Mouse (Mus musculus): ENCODE data around the gene Rsbn1l.
"Not testable (repeated sequence)": the region's sequence is repeated elsewhere in the genome, so short reads cannot be mapped to it uniquely, and the experiment has no call there.

Rsbn1l gene

DNA sequence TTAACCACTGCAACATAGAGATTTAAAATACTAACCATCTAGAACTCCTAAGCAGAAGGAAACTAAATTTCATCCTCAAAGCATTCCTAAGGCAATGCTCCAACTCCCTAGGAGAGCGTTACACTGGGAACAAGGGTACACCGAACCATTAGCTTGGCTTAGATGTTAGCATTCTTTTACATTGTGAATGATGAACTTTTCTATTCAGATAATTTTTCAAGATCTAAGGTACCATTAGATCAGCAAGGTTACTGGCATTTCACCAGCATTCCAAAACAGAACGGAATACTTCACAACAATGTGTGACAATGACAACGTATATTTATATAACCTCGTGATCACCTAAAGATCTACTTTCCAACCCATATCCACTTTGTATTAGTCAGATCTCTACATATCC lies 6.1 kb downstream of the Rsbn1l start:
- DNase-seq, result no peak

DNA sequence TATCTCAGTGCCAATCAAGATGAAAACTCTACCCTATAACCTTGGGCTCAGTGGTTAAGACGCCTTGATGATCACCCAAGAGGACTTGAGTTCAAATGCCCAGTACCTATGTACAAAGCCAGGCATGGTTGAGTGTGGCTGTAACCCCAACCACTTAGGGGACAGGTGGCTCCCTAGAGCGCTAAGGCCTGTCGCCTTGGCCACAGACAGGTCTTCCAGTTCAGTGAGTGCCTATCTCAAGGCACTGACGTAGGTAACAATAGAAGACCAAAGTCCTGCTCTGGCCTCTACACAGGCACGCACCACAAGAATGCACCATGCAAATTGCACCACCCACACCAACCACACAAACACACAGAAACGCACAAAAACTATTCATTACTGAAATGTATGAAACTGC lies 9.3 kb downstream of the Rsbn1l start:
- no peak for DNase-seq

GRCm38 (mm10) chr5:20944961-20945748 lies 11.0 kb downstream of the Rsbn1l start:
- peak; percentile 16 for DNase-seq

- not testable (repeated sequence) for DNase-seq
Observed at GRCm38 (mm10) chr5:20943791-20944190, 12.4 kb downstream of the Rsbn1l start.

DNA sequence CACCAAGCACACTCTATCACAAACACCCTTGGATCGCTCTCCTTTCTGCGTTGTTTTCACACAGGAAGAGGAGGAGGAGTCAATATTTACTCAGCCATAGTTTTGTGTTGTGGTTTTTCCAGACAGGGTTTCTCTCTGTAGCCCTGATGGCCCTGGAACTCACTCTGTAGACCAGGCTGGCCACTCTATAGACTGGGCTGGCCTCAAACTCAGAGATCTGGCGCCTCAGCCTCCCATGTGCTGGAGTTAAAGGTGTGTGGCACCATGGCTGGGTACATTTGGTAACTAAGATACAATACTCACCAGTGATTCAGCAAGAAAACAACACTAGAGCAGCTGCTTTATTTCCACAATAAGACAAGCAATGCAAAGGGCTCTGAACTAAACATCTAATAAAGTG lies 13.7 kb downstream of the Rsbn1l start:
- no peak for DNase-seq

DNA sequence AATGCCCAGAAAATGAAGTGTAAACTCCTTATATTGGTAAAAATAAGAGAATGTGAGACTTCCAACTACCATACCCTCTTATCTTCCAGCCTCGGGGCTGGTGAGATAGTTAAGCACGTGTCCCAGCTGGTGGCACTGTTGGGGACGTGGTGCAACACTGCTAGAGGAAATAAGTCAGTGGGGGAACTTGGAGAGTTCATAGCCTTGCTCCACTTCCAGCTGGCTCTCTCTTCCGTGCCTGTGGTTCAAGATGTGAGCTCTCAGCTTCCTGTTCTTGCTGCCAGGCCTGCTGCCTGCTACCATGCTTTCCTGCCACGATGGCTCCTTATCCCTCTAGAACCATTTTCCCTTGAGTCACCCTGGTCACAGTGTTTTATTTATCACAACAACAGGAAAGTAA lies 15.0 kb downstream of the Rsbn1l start:
- peak; percentile 22 for DNase-seq

DNA sequence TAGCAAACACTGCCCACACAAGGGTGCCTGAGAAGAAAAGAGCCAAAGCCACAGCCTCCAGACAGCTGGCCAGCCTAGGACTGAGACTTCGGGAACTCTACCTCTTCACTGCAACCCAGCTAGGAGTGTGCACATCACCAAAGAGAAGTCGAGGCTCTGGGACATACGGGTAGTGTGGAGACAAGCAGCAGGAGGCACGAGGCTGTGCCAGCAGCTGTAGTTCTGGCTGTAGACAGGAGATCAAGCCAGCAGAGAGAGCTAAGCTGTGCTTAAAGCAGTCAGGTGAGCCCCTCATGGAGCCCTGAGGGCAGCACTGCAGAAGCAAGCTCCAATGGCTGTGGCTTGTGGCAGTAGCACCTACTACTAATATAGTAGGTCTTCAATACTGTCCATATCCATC lies 15.5 kb downstream of the Rsbn1l start:
- no peak for DNase-seq

- DNase-seq, result no peak
Observed at GRCm38 (mm10) chr5:20940040-20940571, 16.1 kb downstream of the Rsbn1l start.

- no peak for DNase-seq
Observed at GRCm38 (mm10) chr5:20938523-20938922, 17.7 kb downstream of the Rsbn1l start.

DNA sequence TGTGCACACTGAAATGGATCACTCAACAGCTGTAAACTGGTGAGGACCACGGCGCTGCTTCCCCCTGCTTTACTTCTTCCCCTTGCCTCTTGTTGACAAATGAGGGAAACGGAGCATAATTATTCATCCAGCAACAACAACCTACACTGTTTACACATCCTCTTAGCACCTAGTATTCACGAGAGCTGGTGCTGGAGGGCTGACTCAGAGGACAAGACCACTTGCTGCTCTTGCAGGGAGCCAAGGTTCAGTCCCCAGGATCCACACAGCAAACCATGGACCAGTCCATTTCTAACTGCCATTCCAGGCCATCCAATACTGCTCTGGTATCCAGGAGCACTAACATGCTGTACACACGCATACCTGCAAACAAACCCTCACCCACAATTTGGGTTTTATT lies 20.3 kb downstream of the Rsbn1l start:
- no peak for DNase-seq

- no peak for DNase-seq
Observed at GRCm38 (mm10) chr5:20932585-20932984, 23.6 kb downstream of the Rsbn1l start.

DNA sequence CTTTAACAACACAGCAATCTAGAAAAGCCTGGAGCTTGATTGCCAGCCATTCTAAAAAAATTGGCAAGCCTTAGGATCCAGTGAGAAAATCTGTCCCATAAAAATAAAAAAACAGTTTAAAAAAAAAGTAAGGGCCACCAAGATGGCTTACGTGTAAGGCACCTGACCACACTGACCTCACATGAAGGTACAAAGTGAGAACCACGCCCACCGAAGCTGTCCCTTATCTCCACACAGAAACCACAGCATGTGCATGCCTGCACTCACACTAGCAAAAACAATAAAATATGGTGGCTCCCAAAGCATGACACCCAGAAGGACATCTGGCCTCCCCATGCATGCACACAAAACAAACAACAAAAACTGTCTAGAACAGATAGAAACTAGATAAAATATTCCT lies 24.9 kb downstream of the Rsbn1l start:
- no peak for DNase-seq

DNA sequence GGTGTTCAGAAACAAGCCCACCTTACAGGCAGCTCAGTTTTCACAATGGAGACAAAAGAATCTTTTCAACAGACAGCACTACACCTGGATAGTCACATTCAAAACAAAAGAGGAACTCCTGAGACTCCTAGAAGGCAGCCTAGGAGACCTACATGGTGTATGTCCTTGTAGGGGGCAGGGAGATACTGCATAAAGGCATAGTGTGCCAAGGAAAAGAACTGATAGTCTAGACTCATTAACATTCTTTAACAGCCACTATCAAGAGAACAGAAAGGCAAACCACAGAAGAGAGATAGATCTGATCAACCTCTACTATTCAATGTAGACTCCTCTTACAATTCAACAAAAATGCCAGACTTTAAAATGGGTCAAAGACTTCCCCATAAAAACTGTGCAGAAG lies 25.8 kb downstream of the Rsbn1l start:
- no peak for DNase-seq

- DNase-seq, result no peak
Observed at GRCm38 (mm10) chr5:20929669-20930151, 26.5 kb downstream of the Rsbn1l start.

DNA sequence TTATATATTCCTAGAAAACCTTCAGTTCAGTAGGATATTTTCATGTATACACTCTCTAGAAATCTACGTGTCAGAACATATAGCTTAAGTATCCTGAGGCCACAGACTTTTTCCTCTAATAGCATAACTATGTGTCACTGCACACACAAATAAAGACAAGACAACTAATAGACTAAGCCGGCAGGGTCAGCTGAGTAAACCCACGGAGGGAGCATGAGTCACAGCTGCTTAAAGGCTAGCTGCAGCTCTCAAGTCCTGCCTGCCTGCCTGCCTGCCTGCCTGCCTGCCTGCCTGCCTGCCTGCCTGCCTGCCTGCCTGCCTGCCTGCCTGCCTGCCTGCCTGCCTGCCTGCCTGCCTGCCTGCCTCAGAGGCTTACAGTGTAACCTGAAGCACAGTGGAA lies 30.7 kb downstream of the Rsbn1l start:
- DNase-seq, result no peak

- no peak for DNase-seq
Observed at GRCm38 (mm10) chr5:20924608-20925007, 31.6 kb downstream of the Rsbn1l start.

- no peak for DNase-seq
Observed at GRCm38 (mm10) chr5:20919566-20919965, 36.6 kb downstream of the Rsbn1l start.

DNA sequence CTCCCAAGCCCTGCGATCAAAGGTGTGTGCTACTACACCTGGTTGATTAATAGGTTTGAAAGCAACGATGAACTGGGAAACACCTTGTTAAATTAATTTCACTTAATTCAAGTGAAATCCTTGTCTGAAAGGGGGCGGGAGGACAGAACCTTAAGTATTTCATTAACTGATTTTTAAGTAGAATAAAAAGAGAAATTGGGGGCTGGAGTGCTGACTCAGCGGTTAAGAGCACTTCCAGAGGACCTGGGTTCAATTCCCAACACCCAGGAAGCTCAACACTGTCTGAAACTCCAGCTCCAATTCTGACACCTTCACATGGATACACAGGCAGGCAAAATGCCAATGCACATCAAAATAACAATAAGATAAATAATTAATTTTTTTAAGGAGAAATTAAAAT lies 37.2 kb downstream of the Rsbn1l start:
- DNase-seq, result no peak

DNA sequence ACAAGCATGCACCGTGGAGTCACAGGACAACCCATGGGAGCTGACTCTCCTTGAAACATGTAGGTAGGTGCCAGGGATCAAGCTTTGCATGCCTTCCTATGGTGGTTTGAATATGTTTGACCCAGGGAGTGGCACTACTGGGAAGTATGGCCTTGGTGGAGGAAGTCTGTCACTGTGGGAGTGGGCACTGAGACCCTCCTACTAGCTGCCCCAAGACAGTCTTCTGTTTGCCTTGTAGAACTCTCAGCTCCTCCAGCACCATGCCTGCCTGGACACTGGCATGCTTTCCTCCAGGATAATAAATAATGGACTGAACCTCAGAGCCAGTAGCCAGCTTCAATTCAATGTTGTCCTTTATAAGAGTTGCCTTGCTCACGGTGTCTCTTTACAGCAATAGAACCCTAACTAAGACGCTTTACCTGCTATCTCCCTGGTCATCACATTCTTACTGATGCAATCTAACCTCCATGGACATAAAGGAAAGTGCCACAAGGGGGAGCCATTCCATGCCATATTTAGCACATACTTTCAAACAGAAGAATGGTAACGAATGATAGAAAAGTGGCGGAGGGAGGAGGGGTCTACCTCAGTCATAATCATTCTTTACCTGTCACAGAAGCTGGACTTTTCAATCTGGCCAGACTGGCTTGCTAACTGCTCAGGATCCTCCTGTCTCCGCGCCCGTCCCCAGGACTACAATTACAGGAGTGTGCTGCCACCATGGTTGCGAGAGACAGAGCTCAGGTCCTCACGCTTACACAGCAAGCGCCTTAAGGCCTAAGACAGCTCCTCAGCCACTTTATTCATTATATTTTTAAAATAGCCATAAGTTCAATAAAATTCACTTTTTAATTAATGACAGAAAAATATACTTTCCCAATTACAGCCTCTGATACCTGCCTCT lies 42.6 kb downstream of the Rsbn1l start:
- DNase-seq, result peak; percentile 51

DNA sequence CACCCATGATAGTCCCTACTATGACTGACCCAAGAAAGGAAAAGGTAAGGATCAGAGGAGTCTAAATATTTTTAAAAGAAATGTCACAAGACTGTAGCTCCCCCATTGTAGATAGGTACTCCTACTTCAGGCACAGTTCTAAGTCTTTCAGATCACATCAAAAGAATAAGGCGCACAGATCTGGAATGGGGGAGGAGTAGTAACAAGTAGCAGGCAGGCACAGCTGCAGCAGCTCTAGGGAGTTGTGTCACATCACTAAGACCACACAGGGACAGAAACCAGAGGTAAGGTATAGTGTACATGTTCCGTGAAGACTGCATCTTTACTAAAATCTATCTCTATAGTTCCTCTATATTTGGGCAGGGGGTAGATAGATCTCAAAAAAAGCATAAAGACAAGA lies 44.5 kb downstream of the Rsbn1l start:
- no peak for DNase-seq

DNA sequence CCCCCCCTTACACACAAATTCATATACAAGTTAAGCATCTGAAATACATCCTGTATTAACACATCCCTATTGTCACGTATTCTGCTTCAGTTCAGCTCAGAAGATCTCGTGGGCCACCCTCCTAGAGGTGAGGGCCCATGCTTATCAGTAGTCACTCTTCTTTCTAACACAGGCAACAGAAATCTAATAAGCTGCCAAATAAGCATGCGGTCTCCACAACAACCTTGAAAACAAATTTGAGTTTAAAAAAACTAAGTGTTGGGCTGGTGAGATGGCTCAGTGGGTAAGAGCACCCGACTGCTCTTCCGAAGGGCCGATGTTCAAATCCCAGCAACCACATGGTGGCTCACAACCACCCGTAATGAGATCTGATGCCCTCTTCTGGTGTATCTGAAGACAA lies 50.0 kb downstream of the Rsbn1l start:
- DNase-seq, result no peak

- no peak for DNase-seq
Observed at GRCm38 (mm10) chr5:20905437-20905836, 50.8 kb downstream of the Rsbn1l start.

DNA sequence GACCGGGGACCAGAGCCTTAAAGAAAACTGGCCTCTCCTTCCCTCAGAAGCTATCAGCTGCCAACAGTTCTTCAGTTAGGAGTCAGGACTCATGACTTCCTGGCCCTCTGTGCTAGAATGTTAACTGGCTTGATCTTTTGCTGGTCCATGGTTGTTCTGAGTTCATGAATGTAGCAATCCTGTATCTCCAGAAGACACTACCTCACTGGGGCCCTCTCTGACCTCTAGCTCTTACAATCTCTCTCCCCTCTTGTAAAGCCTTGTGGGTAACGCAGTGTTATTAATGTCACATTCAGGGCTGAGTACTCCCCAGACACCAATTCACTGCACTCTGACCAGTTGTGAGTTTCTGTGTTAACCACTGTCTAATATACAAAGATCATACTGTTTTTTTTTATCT lies 51.6 kb downstream of the Rsbn1l start:
- no peak for DNase-seq

All from kidney, adult 11 months (tissue).